In the genomic region with DNA sequence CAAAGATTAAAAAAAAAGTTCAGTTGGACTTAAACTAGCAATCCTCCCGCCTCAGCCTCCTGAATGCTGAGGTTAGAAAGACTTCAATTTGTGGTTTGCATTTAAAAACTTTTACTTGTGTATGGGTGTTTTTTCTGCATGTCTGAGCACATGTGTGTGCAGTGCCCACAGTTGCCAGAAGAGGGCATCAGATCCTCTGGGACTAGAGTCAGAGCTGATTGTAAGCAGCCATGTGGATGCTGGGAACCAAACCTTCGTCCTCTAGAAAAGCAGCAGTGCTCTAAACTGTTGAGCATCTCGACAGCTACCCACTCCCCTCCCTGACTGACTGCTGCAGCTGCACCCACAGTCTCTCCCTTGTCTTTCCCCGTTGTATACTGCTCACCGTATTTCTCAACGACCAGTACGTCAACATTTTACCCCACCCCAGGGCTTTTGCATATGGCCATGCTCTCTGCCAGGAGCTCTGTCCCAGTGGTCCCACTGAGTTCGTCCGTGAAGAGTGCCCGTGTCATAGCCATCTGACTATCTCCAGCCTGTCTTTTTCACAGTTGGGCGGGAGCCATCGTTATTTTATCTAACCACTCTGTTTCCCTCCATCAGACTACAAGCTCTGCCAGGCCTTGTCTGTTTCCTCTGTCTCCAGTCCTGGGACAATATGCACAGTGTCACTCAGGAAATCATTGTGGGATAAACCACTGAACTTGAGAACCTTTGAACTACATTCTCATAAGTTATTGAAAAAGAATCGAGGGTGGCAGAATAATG, we compare ENCODE assay signal across 12 mouse cellular contexts. TPM values are rescaled to one million over a fixed set of nuclear protein-coding genes. Genes with fewer than 3 reads are reported as not detected.
DNase-seq lines count a peak whose midpoint lies in the region; ATAC-seq and TF ChIP-seq lines count a peak whose summit lies in the region.
"Had no signal": no experiment of that assay in that cellular context is flagged by ENCODE, and none has a peak within 500 bp of the region (broad histone marks: within the 10 kb centered on the region; RNA-seq: fewer than 3 reads in every experiment).

No protein-coding gene starts in this region.

- peak; percentile 66 for DNase-seq in CD4-positive, CD25-positive, alpha-beta regulatory T cell, adult 2 months (ENCODE audit: low read depth, low spot score)
- DNase-seq in lung, embryonic 14.5 days: peak; percentile 48
- no peak for DNase-seq in lung, adult 18-20 months
- no peak for DNase-seq in brain, embryonic 14.5 days (ENCODE audit: low read depth)
- DNase-seq in cerebellum, adult 11 months: no peak
- DNase-seq: gastrocnemius, postnatal 10 days; right cerebral cortex, adult 18-20 months had no signal

- no peaks in the 10 kb centered on the region for H3K9me3 ChIP-seq in lung, embryonic 14.5 days (ENCODE audit: low read depth, low read length)
- no peaks in the 10 kb centered on the region for H3K9me3 ChIP-seq in hindbrain, embryonic 12.5 days (replicated peaks)

- peaks cover 89% of the 10 kb centered on the region for H3K36me3 ChIP-seq in lung, embryonic 14.5 days (ENCODE audit: insufficient read depth)
- H3K36me3 ChIP-seq in hindbrain, embryonic 12.5 days: no peaks in the 10 kb centered on the region

- H3K4me1 ChIP-seq in lung, embryonic 14.5 days (ENCODE audit: insufficient read depth): no peaks in the 10 kb centered on the region
- H3K4me1 ChIP-seq in hindbrain, embryonic 12.5 days: peaks cover 11% of the 10 kb centered on the region

- WGBS in lung, embryonic 14.5 days: 87% methylated on average over 13 of the region's 13 CpGs
- WGBS in hindbrain, embryonic 12.5 days: 92% methylated on average over 13 of the region's 13 CpGs

- ATAC-seq in CD4-positive, CD25-positive, alpha-beta regulatory T cell, adult 4 months: no peak
- no peak for ATAC-seq in lung, embryonic 14.5 days (ENCODE audit: insufficient read depth)
- ATAC-seq in megakaryocyte-erythroid progenitor cell, adult 5-6 weeks (replicated peaks; ENCODE audit: low FRiP score, low TSS enrichment, poor library complexity, severe bottlenecking): peak; percentile 32
- no peak for ATAC-seq in hindbrain, embryonic 12.5 days (ENCODE audit: low FRiP score)
- ATAC-seq: intestine, embryonic 16.5 days; midbrain, embryonic 16.5 days had no signal

- no peak for TF ChIP-seq POLR2A in brain, embryonic 14.5 days (IDR thresholded peaks at IDR 0.05; ENCODE audit: borderline replicate concordance, extremely low read depth, insufficient read depth, insufficient read length, poor library complexity, severe bottlenecking)

- H3K4me2 ChIP-seq in lung, embryonic 14.5 days: no peak overlapping the region
- no peak overlapping the region for H3K4me2 ChIP-seq in hindbrain, embryonic 12.5 days (replicated peaks)

- H3K9ac ChIP-seq in lung, embryonic 14.5 days: no peak overlapping the region
- H3K9ac ChIP-seq in hindbrain, embryonic 12.5 days: no peak overlapping the region

- H3K27me3 ChIP-seq in lung, embryonic 14.5 days (ENCODE audit: insufficient read depth, low read length): no peaks in the 10 kb centered on the region
- H3K27me3 ChIP-seq in hindbrain, embryonic 12.5 days: peaks cover 4% of the 10 kb centered on the region; the same call in 1 of the 2 replicates

- no peak overlapping the region for H3K4me3 ChIP-seq in lung, embryonic 14.5 days (ENCODE audit: low read depth, low read length)
- no peak overlapping the region for H3K4me3 ChIP-seq in hindbrain, embryonic 12.5 days

- TF ChIP-seq CTCF in lung, embryonic 14.5 days (IDR thresholded peaks at IDR 0.05; ENCODE audit: low read depth): peak; percentile 49
- TF ChIP-seq CTCF in brain, embryonic 14.5 days (IDR thresholded peaks at IDR 0.05; ENCODE audit: borderline replicate concordance, extremely low read depth, insufficient read depth, insufficient read length): peak; percentile 23; the same call in 1 of the 2 replicates

- no peak overlapping the region for H3K27ac ChIP-seq in lung, embryonic 14.5 days (ENCODE audit: low read depth)
- H3K27ac ChIP-seq in hindbrain, embryonic 12.5 days: no peak overlapping the region

RNA-seq across cellular contexts. Expression of gene Nop53, which starts 7.6 kb away (rescaled TPM):
- polyA plus RNA-seq in CD4-positive, CD25-positive, alpha-beta regulatory T cell, adult 4 months (2017; shearing (Covaris generic)): 100 to 1,000 TPM; 244 to 324 TPM
- 184 and 187 TPM in 2 replicates for polyA plus RNA-seq in lung, embryonic 14.5 days (2014; fragmentation: Nextera tagmentation; extraction: Ambion mirVana)
- 134 and 141 TPM in 2 replicates for polyA plus RNA-seq in brain, embryonic 14.5 days (2012; rRNA removed)
- 117 and 138 TPM in 2 replicates for total RNA-seq in megakaryocyte-erythroid progenitor cell, adult 5-6 weeks (2014; fragmentation: Nextera tagmentation)
- total RNA-seq in megakaryocyte-erythroid progenitor cell, adult 5-6 weeks (2017): 260 and 313 TPM in 2 replicates
- polyA plus RNA-seq in hindbrain, embryonic 12.5 days (2016; fragmentation: Nextera tagmentation; extraction: Ambion mirVana): 157 and 167 TPM in 2 replicates

RNA-seq across cellular contexts. Expression of gene Ehd2, which starts 13.9 kb away (rescaled TPM):
- polyA plus RNA-seq in CD4-positive, CD25-positive, alpha-beta regulatory T cell, adult 4 months (2017; shearing (Covaris generic)): under 1 TPM; 0.07 to 0.15 TPM
- polyA plus RNA-seq in lung, embryonic 14.5 days (2014; fragmentation: Nextera tagmentation; extraction: Ambion mirVana): 61.2 and 67.5 TPM in 2 replicates
- polyA plus RNA-seq in brain, embryonic 14.5 days (2012; rRNA removed): 6.5 and 9.7 TPM in 2 replicates
- 2.7 and 3.3 TPM in 2 replicates for total RNA-seq in megakaryocyte-erythroid progenitor cell, adult 5-6 weeks (2014; fragmentation: Nextera tagmentation)
- 1.4 and 1.5 TPM in 2 replicates for total RNA-seq in megakaryocyte-erythroid progenitor cell, adult 5-6 weeks (2017)
- 10.1 and 16.6 TPM in 2 replicates for polyA plus RNA-seq in hindbrain, embryonic 12.5 days (2016; fragmentation: Nextera tagmentation; extraction: Ambion mirVana)

RNA-seq across cellular contexts. Expression of gene Selenow, which starts 31.3 kb away (rescaled TPM):
- 100 to 1,000 TPM; 912 to 987 TPM for polyA plus RNA-seq in CD4-positive, CD25-positive, alpha-beta regulatory T cell, adult 4 months (2017; shearing (Covaris generic))
- 909 and 927 TPM in 2 replicates for polyA plus RNA-seq in lung, embryonic 14.5 days (2014; fragmentation: Nextera tagmentation; extraction: Ambion mirVana)
- polyA plus RNA-seq in brain, embryonic 14.5 days (2012; rRNA removed): 874 and 948 TPM in 2 replicates
- 280 and 304 TPM in 2 replicates for total RNA-seq in megakaryocyte-erythroid progenitor cell, adult 5-6 weeks (2014; fragmentation: Nextera tagmentation)
- 47.7 and 76.3 TPM in 2 replicates for total RNA-seq in megakaryocyte-erythroid progenitor cell, adult 5-6 weeks (2017)
- 1,041 and 1,118 TPM in 2 replicates for polyA plus RNA-seq in hindbrain, embryonic 12.5 days (2016; fragmentation: Nextera tagmentation; extraction: Ambion mirVana)

Comparison
In these comparisons a context has a peak if more than half of its experiments do, and no peak if none do; other contexts are left out.
1. DNase-seq: peak in CD4-positive, CD25-positive, alpha-beta regulatory T cell, adult 2 months (single experiment) and lung, embryonic 14.5 days (single experiment); none in lung, adult 18-20 months (0 of 2), brain, embryonic 14.5 days (single experiment) and cerebellum, adult 11 months (single experiment).